Mouse (Mus musculus) bone marrow, adult 2 months (tissue): ENCODE results near the gene Wdr81. TPM values are rescaled to one million over a fixed set of nuclear protein-coding genes. Genes with fewer than 3 reads are reported as not detected.
A peak's percentile ranks its signal among the peaks of the same experiment; 100 is the strongest.

ENCODE experiments used
- H3K27ac ChIP-seq: fragments of 200-500 bp; 2 replicates; pipeline ENCODE4 v1.5.1; 2012; ENCODE audit warnings: low read depth, mild to moderate bottlenecking, control low read depth, inconsistent platforms, low read length; ENCODE audit not compliant: control insufficient read depth, poor library complexity, insufficient read depth
- H3K4me1 ChIP-seq: fragments of 200-500 bp; 2 replicates; pipeline ENCODE4 v1.6.1; 2011; ENCODE audit warnings: low read length; ENCODE audit not compliant: control insufficient read depth, insufficient read depth
- H3K4me3 ChIP-seq: fragments of 200-500 bp; replicated peaks from 2 replicates; pipeline ENCODE3; 2011; ENCODE audit warnings: mild to moderate bottlenecking, low read depth, low read length, control low read depth; ENCODE audit not compliant: control insufficient read depth
- CTCF ChIP-seq: fragments of 200-500 bp; IDR thresholded peaks from 2 replicates; pipeline ENCODE4 v1.5.1; 2011; ENCODE audit warnings: low read length, control low read depth; ENCODE audit not compliant: control insufficient read depth, insufficient read depth
- POLR2A ChIP-seq: fragments of 200-500 bp; IDR thresholded peaks from 2 replicates; pipeline ENCODE4 v1.6.1; 2011; ENCODE audit warnings: low read depth, mild to moderate bottlenecking, control low read depth, low read length, borderline replicate concordance; ENCODE audit not compliant: control insufficient read depth
- WGBS: fragments of 180-500 bp; shearing (Covaris S2); methylation state at CpG from one replicate; pipeline ENCODE4 v1.1.7; 2018; 5-methylcytosine and 5-hydroxymethylcytosine counted together
- polyA plus RNA-seq: library from polyadenylated mRNA; stranded (reverse); fragments of >200 nt; gene quantifications from 2 replicates; pipeline ENCODE4 v1.2.4, GENCODE M21; 2011; ENCODE audit warnings: low replicate concordance; ENCODE audit not compliant: missing spikeins, insufficient read depth, insufficient read length

Wdr81 gene
- polyA plus RNA-seq, 1 experiment: 33.5 TPM

GRCm38 (mm10) chr11:75450304-75450908 lies 4.1 kb downstream of the Wdr81 start:
- WGBS: 64% methylated on average over 8 of the region's 8 CpGs
- H3K4me1 ChIP-seq: peaks cover 8% of the 10 kb centered on the region
- H3K4me3 ChIP-seq: peak overlapping the region; percentile 66
- H3K27ac ChIP-seq: peak overlapping the region; percentile 90
- TF ChIP-seq POLR2A: no peak
- TF ChIP-seq CTCF: no peak

- Histone ChIP-seq H3K27ac (peak overlapping the region; percentile 90), H3K4me1 (peaks cover 6% of the 10 kb centered on the region), H3K4me3 (peak overlapping the region; percentile 58)
- no peak for TF ChIP-seq CTCF
- TF ChIP-seq POLR2A: peak; percentile 28; the same call in 1 of the 2 replicates
- WGBS: 42% methylated on average over 7 of the region's 7 CpGs
These were observed 4.8 kb downstream of the Wdr81 start for GRCm38 (mm10) chr11:75449695-75450094.

- WGBS: 69% methylated on average over 3 of the region's 3 CpGs
- TF ChIP-seq POLR2A (no peak), CTCF (no peak)
- Histone ChIP-seq H3K27ac (peak overlapping the region; percentile 37), H3K4me1 (peaks cover 3% of the 10 kb centered on the region), H3K4me3 (no peak overlapping the region)
These were observed 5.9 kb downstream of the Wdr81 start for GRCm38 (mm10) chr11:75448575-75448974.

- no peak overlapping the region for H3K27ac ChIP-seq
- H3K4me1 ChIP-seq: no peaks in the 10 kb centered on the region
- no peak for TF ChIP-seq POLR2A
- no peak for TF ChIP-seq CTCF
- WGBS: 93% methylated on average over 8 of the region's 8 CpGs
- no peak overlapping the region for H3K4me3 ChIP-seq
These were observed 10.8 kb downstream of the Wdr81 start for GRCm38 (mm10) chr11:75443711-75444110.

- TF ChIP-seq CTCF: no peak
- TF ChIP-seq POLR2A: no peak
- H3K27ac ChIP-seq: no peak overlapping the region
- H3K4me1 ChIP-seq: no peaks in the 10 kb centered on the region
- no peak overlapping the region for H3K4me3 ChIP-seq
- 92% methylated on average over 16 of the region's 16 CpGs for WGBS
These were observed 12.9 kb downstream of the Wdr81 start for GRCm38 (mm10) chr11:75441601-75442000.

GRCm38 (mm10) chr11:75441034-75441433 lies 13.5 kb downstream of the Wdr81 start:
- 85% methylated on average over 7 of the region's 7 CpGs for WGBS
- TF ChIP-seq CTCF: no peak
- TF ChIP-seq POLR2A: no peak
- H3K4me3 ChIP-seq: no peak overlapping the region
- no peak overlapping the region for H3K27ac ChIP-seq
- no peaks in the 10 kb centered on the region for H3K4me1 ChIP-seq

- TF ChIP-seq POLR2A (no peak), CTCF (no peak)
- Histone ChIP-seq H3K4me1 (no peaks in the 10 kb centered on the region), H3K27ac (no peak overlapping the region), H3K4me3 (no peak overlapping the region)
- 93% methylated on average over 3 of the region's 3 CpGs for WGBS
These were observed 14.6 kb downstream of the Wdr81 start for GRCm38 (mm10) chr11:75439951-75440350.

GRCm38 (mm10) chr11:75439363-75439762 lies 15.2 kb downstream of the Wdr81 start, which contains the start of gene Serpinf2:
Serpinf2 (minus strand) TSS chr11:75439591.
- Histone ChIP-seq H3K4me3 (no peak within 1 kb of the TSS), H3K27ac (no peak within 1 kb of the TSS), H3K4me1 (no peaks in the 10 kb centered on the region)
- TF ChIP-seq POLR2A (no peak), CTCF (no peak)
- 85% methylated on average over 6 of the region's 6 CpGs for WGBS
